Mouse (Mus musculus) C2C12 (cell line): ENCODE data around the gene Pipox.

Source experiments
- CEBPB ChIP-seq: IDR thresholded peaks from one replicate; pipeline ENCODE4 v1.6.1; 2011; ENCODE audit warnings: low read depth, mild to moderate bottlenecking, control low read depth, moderate library complexity
- CTCF ChIP-seq: IDR thresholded peaks from one replicate; pipeline ENCODE4 v1.5.1; 2011; ENCODE audit not compliant: control insufficient read depth, insufficient read depth, insufficient read length
- FOSL1 ChIP-seq: IDR thresholded peaks from one replicate; pipeline ENCODE4 v1.8.0; 2011; ENCODE audit warnings: mild to moderate bottlenecking, low read length; ENCODE audit not compliant: poor library complexity, insufficient read depth, severe bottlenecking
- MAX ChIP-seq: IDR thresholded peaks from one replicate; pipeline ENCODE4 v1.6.1; 2011; ENCODE audit warnings: mild to moderate bottlenecking, control low read depth
- MYOD1 ChIP-seq: IDR thresholded peaks from one replicate; pipeline ENCODE4 v1.6.1; 2011; ENCODE audit warnings: low read depth; ENCODE audit not compliant: control insufficient read depth, insufficient read length
- MYOG ChIP-seq: IDR thresholded peaks from one replicate; pipeline ENCODE4 v1.6.1; 2011; ENCODE audit not compliant: control insufficient read depth, insufficient read length; ENCODE audit errors: extremely low read depth
- USF1 ChIP-seq: IDR thresholded peaks from one replicate; pipeline ENCODE4 v1.6.1; 2011; ENCODE audit warnings: low read depth, mild to moderate bottlenecking, control low read depth, moderate library complexity

DNA sequence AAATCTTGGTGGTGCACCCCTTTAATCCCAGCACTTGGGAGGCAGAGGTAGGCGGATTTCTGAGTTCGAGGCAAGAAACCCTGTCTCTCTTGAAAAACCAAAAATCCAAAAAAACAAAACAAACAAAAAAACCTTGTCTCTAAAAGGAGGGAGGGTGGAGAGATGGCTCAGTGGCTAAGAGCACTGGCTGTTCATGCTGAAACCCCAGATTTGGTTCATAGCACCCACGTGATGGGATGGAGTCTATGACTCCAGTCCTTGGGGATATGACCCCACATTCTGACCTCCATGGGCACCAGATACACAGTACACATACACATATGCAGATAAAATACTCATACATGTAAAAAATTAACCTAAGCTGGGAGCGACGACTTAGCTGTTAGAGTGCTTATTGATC lies 5.0 kb downstream of the Pipox start:
- no peak for TF ChIP-seq CTCF
- TF ChIP-seq USF1, result no peak
- TF ChIP-seq MYOD1, result no peak
- TF ChIP-seq MYOG, result no peak
- no peak for TF ChIP-seq MAX
- TF ChIP-seq CEBPB, result no peak
- TF ChIP-seq FOSL1, result no peak
